Comparison of ENCODE assay signal across 9 mouse cellular contexts in genomic region chr3:135511683-135512082, GRCm38 (mm10). TPM values are rescaled to one million over a fixed set of nuclear protein-coding genes. Genes with fewer than 3 reads are reported as not detected.
A peak's percentile ranks its signal among the peaks of the same experiment; 100 is the strongest.
DNase-seq lines count a peak whose midpoint lies in the region; ATAC-seq and TF ChIP-seq lines count a peak whose summit lies in the region.
"Had no signal": no experiment of that assay in that cellular context is flagged by ENCODE, and none has a peak within 500 bp of the region (broad histone marks: within the 10 kb centered on the region; RNA-seq: fewer than 3 reads in every experiment).

No protein-coding gene starts in this region.

- H3K27me3 ChIP-seq in heart, postnatal 0 days (ENCODE audit: control insufficient read depth, insufficient read depth, low read length) = no peaks in the 10 kb centered on the region
- no peaks in the 10 kb centered on the region for H3K27me3 ChIP-seq in midbrain, embryonic 16.5 days (ENCODE audit: control insufficient read depth, insufficient read depth, low read depth, low read length)
- no peaks in the 10 kb centered on the region for H3K27me3 ChIP-seq in midbrain, embryonic 13.5 days

- no peak overlapping the region for H3K9ac ChIP-seq in heart, postnatal 0 days (replicated peaks; ENCODE audit: low read depth, low read length)
- no peak overlapping the region for H3K9ac ChIP-seq in midbrain, embryonic 16.5 days (ENCODE audit: low read depth, low read length)
- no peak overlapping the region for H3K9ac ChIP-seq in midbrain, embryonic 13.5 days (replicated peaks)

- peaks cover 11% of the 10 kb centered on the region; the same call in 1 of the 2 replicates for H3K36me3 ChIP-seq in heart, postnatal 0 days (replicated peaks; ENCODE audit: control insufficient read depth, insufficient read depth, low read length)
- no peaks in the 10 kb centered on the region for H3K36me3 ChIP-seq in midbrain, embryonic 16.5 days (ENCODE audit: control insufficient read depth, insufficient read depth, low read length)
- no peaks in the 10 kb centered on the region for H3K36me3 ChIP-seq in midbrain, embryonic 13.5 days

- H3K9me3 ChIP-seq in heart, postnatal 0 days (replicated peaks; ENCODE audit: control insufficient read depth, low read length) = no peaks in the 10 kb centered on the region
- no peaks in the 10 kb centered on the region for H3K9me3 ChIP-seq in midbrain, embryonic 16.5 days (replicated peaks; ENCODE audit: control insufficient read depth, low read length, poor library complexity, severe bottlenecking)
- no peaks in the 10 kb centered on the region for H3K9me3 ChIP-seq in midbrain, embryonic 13.5 days

- peak; percentile 55 for DNase-seq in heart, postnatal 0 days (ENCODE audit: low spot score)
- DNase-seq in heart, adult 8-10 months (ENCODE audit: low spot score) = no peak
- DNase-seq in thymus, postnatal 14 days = peak; percentile 38
- no peak for DNase-seq in left cerebral cortex, adult 8-10 months (ENCODE audit: low spot score in 2 of 2)
- DNase-seq: heart, postnatal 4 days had no signal

- peaks cover 18% of the 10 kb centered on the region for H3K4me1 ChIP-seq in heart, postnatal 0 days (ENCODE audit: control insufficient read depth, insufficient read depth)
- peaks cover 8% of the 10 kb centered on the region; the same call in 1 of the 2 replicates for H3K4me1 ChIP-seq in midbrain, embryonic 16.5 days (ENCODE audit: control insufficient read depth, insufficient read depth, low read length)
- peaks cover 7% of the 10 kb centered on the region for H3K4me1 ChIP-seq in midbrain, embryonic 13.5 days (replicated peaks)

- peak; percentile 78 for ATAC-seq in heart, postnatal 0 days (ENCODE audit: insufficient read depth, low read depth)
- peak; percentile 26; the same call in 1 of the 2 replicates for ATAC-seq in midbrain, embryonic 16.5 days
- no peak for ATAC-seq in midbrain, embryonic 13.5 days
- ATAC-seq in common myeloid progenitor, adult 5-6 weeks (replicated peaks; ENCODE audit: low read depth, poor library complexity, severe bottlenecking) = peak; percentile 65
- ATAC-seq in monocyte, adult 5-6 weeks (replicated peaks; ENCODE audit: insufficient number of reproducible peaks, low FRiP score, low TSS enrichment, poor library complexity, severe bottlenecking) = no peak

- TF ChIP-seq CTCF in heart, postnatal 0 days (IDR thresholded peaks at IDR 0.05; ENCODE audit: low read depth) = peak; percentile 41; the same call in 1 of the 2 replicates

- no peak for TF ChIP-seq EP300 in heart, postnatal 0 days (IDR thresholded peaks at IDR 0.05; ENCODE audit: low read depth)

- WGBS in heart, postnatal 0 days = 30% methylated on average over 11 of the region's 11 CpGs
- 48% methylated on average over 11 of the region's 11 CpGs for WGBS in midbrain, embryonic 16.5 days
- 51% methylated on average over 11 of the region's 11 CpGs for WGBS in midbrain, embryonic 13.5 days

- H3K27ac ChIP-seq in heart, postnatal 0 days (ENCODE audit: low read depth) = peak overlapping the region; percentile 36; the same call in 1 of the 2 replicates
- no peak overlapping the region for H3K27ac ChIP-seq in midbrain, embryonic 16.5 days (ENCODE audit: low read length)
- no peak overlapping the region for H3K27ac ChIP-seq in midbrain, embryonic 13.5 days

- H3K4me3 ChIP-seq in heart, postnatal 0 days (ENCODE audit: low read depth, low read length) = no peak overlapping the region
- H3K4me3 ChIP-seq in midbrain, embryonic 16.5 days (ENCODE audit: low read depth, low read length) = no peak overlapping the region
- H3K4me3 ChIP-seq in midbrain, embryonic 13.5 days (replicated peaks) = no peak overlapping the region

- no peak overlapping the region for H3K4me2 ChIP-seq in heart, postnatal 0 days (ENCODE audit: low read depth, low read length)
- no peak overlapping the region for H3K4me2 ChIP-seq in midbrain, embryonic 16.5 days (ENCODE audit: low read length)
- no peak overlapping the region for H3K4me2 ChIP-seq in midbrain, embryonic 13.5 days (replicated peaks)

RNA-seq across cellular contexts. Expression of gene Manba, which starts 26.3 kb away (rescaled TPM):
- total RNA-seq in heart, postnatal 0 days (2014; rRNA removed; ENCODE audit: low replicate concordance) = 30.1 and 36.0 TPM in 2 replicates
- 19.8 and 20.6 TPM in 2 replicates for polyA plus RNA-seq in heart, postnatal 0 days (2015; fragmentation: Nextera tagmentation; extraction: Ambion mirVana)
- total RNA-seq in heart, adult 8-10 months (2022) = 10 to 100 TPM; 15.8 to 19.3 (median 16.8) TPM
- polyA plus RNA-seq in midbrain, embryonic 16.5 days (2015; fragmentation: Nextera tagmentation; extraction: Ambion mirVana) = 8.4 and 8.6 TPM in 2 replicates
- polyA plus RNA-seq in midbrain, embryonic 13.5 days (2015; fragmentation: Nextera tagmentation; extraction: Ambion mirVana) = 4.6 and 5.0 TPM in 2 replicates
- 22.7 and 31.2 TPM in 2 replicates for total RNA-seq in common myeloid progenitor, adult 5-6 weeks (2017)
- 10 to 100 TPM in 3 of 4 experiments, 1 to 10 TPM in 1; 9.9 to 17.0 (median 11.9) TPM for total RNA-seq in left cerebral cortex, adult 8-10 months (2022)
- total RNA-seq in monocyte, adult 5-6 weeks (2017) = 41.5 to 56.4 TPM (median 47.4 TPM) in 3 replicates

Comparison
In these comparisons a context has a peak if more than half of its experiments do, and no peak if none do; other contexts are left out.
1. ATAC-seq: peak in heart, postnatal 0 days (single experiment), midbrain, embryonic 16.5 days (single experiment) and common myeloid progenitor, adult 5-6 weeks (single experiment); none in midbrain, embryonic 13.5 days (single experiment) and monocyte, adult 5-6 weeks (single experiment).
2. DNase-seq: peak in heart, postnatal 0 days (single experiment) and thymus, postnatal 14 days (single experiment); none in heart, adult 8-10 months (single experiment) and left cerebral cortex, adult 8-10 months (0 of 2).